Mouse (Mus musculus): Measurements from ENCODE around the gene Eno2. TPM values are rescaled to one million over a fixed set of nuclear protein-coding genes. Genes with fewer than 3 reads are reported as not detected.

Eno2 gene
- polyA plus RNA-seq (2015; fragmentation: Nextera tagmentation; extraction: Ambion mirVana): 3.5 and 4.7 TPM in 2 replicates

DNA sequence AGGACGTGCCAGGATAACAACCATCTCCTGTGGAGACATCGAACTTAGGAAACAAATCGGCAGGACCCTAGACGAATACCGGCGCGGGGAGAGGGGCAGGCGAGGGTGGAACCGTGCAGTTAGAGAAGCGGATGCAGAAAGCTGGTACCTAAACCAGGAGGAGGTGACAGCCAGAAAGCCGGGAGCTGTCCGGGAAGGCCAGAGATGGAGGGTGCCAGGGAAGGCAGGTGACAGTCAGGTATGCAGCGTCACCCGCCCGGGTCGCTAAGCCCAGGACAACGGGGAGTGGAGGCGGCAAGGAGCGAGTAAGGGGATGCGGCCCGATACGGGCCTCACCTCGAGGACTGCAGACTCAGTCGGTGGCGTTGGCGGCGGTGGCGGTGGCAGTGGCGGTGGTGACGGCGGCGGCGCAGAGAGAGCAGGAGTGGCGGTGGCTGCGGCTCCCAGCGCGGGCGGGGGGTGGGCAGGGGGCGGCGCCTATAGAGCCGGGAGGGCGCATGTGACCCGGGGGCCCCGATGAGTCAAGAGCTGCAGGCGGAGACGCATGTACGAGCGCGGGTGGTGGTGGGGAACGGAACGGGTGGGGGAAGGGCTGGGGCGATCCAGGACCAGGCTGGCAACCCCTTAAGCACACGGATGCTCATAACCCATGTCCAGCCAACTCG is at the start of gene Eno2:
Eno2 (minus strand) TSS at position 573 of the 665 bp plus-strand sequence.
- Histone ChIP-seq H3K9ac (ENCODE audit: low read length) (peak within 1 kb of the TSS; percentile 69), H3K4me1 (replicated peaks; ENCODE audit: control insufficient read depth, insufficient read depth, low read length) (peaks cover 12% of the 10 kb centered on the region; the same call in 1 of the 2 replicates), H3K36me3 (ENCODE audit: control insufficient read depth, insufficient read depth, low read length) (no peaks in the 10 kb centered on the region), H3K9me3 (ENCODE audit: control insufficient read depth, low read length) (no peaks in the 10 kb centered on the region), H3K27me3 (ENCODE audit: control insufficient read depth, insufficient read depth, low read depth, low read length) (peaks cover 3% of the 10 kb centered on the region), H3K4me2 (ENCODE audit: low read depth, low read length) (peak within 1 kb of the TSS; percentile 95), H3K4me3 (ENCODE audit: low read length) (peak within 1 kb of the TSS; percentile 56), H3K27ac (ENCODE audit: low read length) (no peak within 1 kb of the TSS)
- WGBS: 1% methylated on average over 54 of the region's 54 CpGs
- peak; percentile 79 for ATAC-seq (ENCODE audit: low read depth)

DNA sequence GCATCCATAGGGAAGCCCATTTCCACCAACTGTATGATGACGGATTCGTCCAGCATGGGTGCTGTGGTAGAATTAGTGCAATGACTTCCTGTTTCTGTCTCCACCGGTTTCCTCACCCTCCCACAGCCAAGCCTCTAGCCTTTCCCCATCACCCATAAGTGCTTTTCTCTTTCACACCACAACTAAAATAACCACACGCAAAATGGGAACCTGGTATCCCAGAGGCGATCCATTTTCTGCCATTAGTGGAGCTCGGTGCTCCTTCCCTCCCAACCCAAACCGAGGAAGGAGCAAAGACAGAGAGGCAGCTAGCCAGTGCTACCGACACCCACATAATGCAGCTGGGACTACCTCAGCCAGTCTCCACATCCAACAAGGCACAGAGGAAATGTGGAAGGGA is 48.5 kb upstream of the Eno2 start:
- no peaks in the 10 kb centered on the region for H3K9me3 ChIP-seq (ENCODE audit: control insufficient read depth, low read length)
- H3K4me3 ChIP-seq (ENCODE audit: low read length): no peak overlapping the region
- no peak overlapping the region for H3K4me2 ChIP-seq (ENCODE audit: low read depth, low read length)
- H3K9ac ChIP-seq (ENCODE audit: low read length): no peak overlapping the region
- 86% methylated on average over 8 of the region's 8 CpGs for WGBS
- H3K36me3 ChIP-seq (ENCODE audit: control insufficient read depth, insufficient read depth, low read length): peaks cover 50% of the 10 kb centered on the region
- peaks cover 11% of the 10 kb centered on the region for H3K4me1 ChIP-seq (replicated peaks; ENCODE audit: control insufficient read depth, insufficient read depth, low read length)
- H3K27me3 ChIP-seq (ENCODE audit: control insufficient read depth, insufficient read depth, low read depth, low read length): no peaks in the 10 kb centered on the region
- ATAC-seq (ENCODE audit: low read depth): no peak
- no peak overlapping the region for H3K27ac ChIP-seq (ENCODE audit: low read length)

DNA sequence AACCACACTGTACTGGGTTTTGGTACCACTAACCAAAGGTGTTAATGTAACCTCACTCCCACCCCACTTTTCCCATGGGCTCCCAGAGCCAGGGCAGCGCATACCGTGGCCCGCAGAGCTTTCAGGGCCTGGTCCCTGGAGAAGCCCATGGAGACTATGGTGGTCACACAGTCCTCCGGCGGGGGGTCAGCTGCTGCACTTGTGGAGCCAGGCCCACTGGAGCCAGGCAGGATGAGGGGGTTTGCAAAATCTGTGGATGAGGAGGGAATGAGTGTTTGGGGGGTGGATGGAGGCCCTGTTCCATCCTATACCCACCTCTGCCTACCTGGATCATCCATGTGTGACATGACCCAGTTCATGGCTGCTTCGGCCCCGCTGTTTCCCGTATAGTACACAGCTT is 48.1 kb upstream of the Eno2 start:
- H3K36me3 ChIP-seq (ENCODE audit: control insufficient read depth, insufficient read depth, low read length): peaks cover 47% of the 10 kb centered on the region
- ATAC-seq (ENCODE audit: low read depth): no peak
- H3K4me2 ChIP-seq (ENCODE audit: low read depth, low read length): no peak overlapping the region
- peaks cover 15% of the 10 kb centered on the region for H3K4me1 ChIP-seq (replicated peaks; ENCODE audit: control insufficient read depth, insufficient read depth, low read length)
- 91% methylated on average over 8 of the region's 8 CpGs for WGBS
- H3K9ac ChIP-seq (ENCODE audit: low read length): no peak overlapping the region
- no peak overlapping the region for H3K4me3 ChIP-seq (ENCODE audit: low read length)
- H3K9me3 ChIP-seq (ENCODE audit: control insufficient read depth, low read length): no peaks in the 10 kb centered on the region
- H3K27ac ChIP-seq (ENCODE audit: low read length): no peak overlapping the region
- H3K27me3 ChIP-seq (ENCODE audit: control insufficient read depth, insufficient read depth, low read depth, low read length): no peaks in the 10 kb centered on the region

DNA sequence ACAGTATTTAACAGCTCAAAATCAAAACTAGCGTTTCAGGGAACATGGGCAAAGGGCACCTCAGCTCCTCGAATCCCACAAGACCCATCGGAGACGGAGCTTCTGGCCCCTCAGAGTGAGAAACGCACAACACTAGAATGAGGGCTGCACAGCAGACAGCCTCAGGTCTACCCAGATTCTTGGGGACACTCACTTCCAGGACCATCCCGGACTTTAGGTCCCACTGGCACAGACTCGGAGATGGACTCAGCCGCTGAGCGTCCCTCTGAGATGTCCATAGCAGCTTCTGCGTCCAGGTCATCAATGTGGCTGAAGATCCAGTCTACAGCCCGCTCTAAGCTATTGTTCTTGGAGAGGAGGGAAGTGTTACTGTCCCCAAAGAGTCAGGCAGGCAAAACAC is 47.7 kb upstream of the Eno2 start:
- 90% methylated on average over 11 of the region's 11 CpGs for WGBS
- no peak for ATAC-seq (ENCODE audit: low read depth)
- H3K4me3 ChIP-seq (ENCODE audit: low read length): no peak overlapping the region

DNA sequence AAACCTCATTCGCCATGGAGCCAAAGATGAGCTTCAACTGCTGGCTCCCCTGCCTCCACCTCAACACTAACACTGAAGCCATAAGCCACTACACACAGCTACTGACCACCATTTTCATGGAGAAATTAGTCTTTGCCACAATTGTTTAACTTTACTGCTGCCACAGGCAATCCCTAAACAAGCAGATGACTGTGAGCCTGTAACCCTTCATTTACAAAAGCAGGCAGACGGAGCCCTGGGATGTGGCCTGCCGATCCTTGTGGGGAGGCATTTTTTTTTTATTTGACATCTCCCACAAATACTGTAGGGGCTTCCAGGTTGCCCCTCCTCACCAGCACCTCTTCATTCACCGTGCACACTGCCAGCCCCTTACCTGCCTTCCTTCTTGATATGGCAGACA is 47.1 kb upstream of the Eno2 start:
- Histone ChIP-seq H3K9ac (ENCODE audit: low read length) (no peak overlapping the region), H3K4me3 (ENCODE audit: low read length) (no peak overlapping the region), H3K27me3 (ENCODE audit: control insufficient read depth, insufficient read depth, low read depth, low read length) (no peaks in the 10 kb centered on the region), H3K4me1 (replicated peaks; ENCODE audit: control insufficient read depth, insufficient read depth, low read length) (peaks cover 22% of the 10 kb centered on the region), H3K27ac (ENCODE audit: low read length) (no peak overlapping the region), H3K9me3 (ENCODE audit: control insufficient read depth, low read length) (no peaks in the 10 kb centered on the region), H3K36me3 (ENCODE audit: control insufficient read depth, insufficient read depth, low read length) (peaks cover 52% of the 10 kb centered on the region), H3K4me2 (ENCODE audit: low read depth, low read length) (no peak overlapping the region)
- WGBS: 77% methylated on average over 4 of the region's 4 CpGs
- no peak for ATAC-seq (ENCODE audit: low read depth)

More for the DNA sequence above, 47.7 kb upstream of the Eno2 start:
- no peak overlapping the region for H3K4me2 ChIP-seq (ENCODE audit: low read depth, low read length)
- H3K4me1 ChIP-seq (replicated peaks; ENCODE audit: control insufficient read depth, insufficient read depth, low read length): peaks cover 19% of the 10 kb centered on the region
- no peaks in the 10 kb centered on the region for H3K9me3 ChIP-seq (ENCODE audit: control insufficient read depth, low read length)
- H3K36me3 ChIP-seq (ENCODE audit: control insufficient read depth, insufficient read depth, low read length): peaks cover 47% of the 10 kb centered on the region
- H3K27ac ChIP-seq (ENCODE audit: low read length): no peak overlapping the region
- no peaks in the 10 kb centered on the region for H3K27me3 ChIP-seq (ENCODE audit: control insufficient read depth, insufficient read depth, low read depth, low read length)
- H3K9ac ChIP-seq (ENCODE audit: low read length): no peak overlapping the region

DNA sequence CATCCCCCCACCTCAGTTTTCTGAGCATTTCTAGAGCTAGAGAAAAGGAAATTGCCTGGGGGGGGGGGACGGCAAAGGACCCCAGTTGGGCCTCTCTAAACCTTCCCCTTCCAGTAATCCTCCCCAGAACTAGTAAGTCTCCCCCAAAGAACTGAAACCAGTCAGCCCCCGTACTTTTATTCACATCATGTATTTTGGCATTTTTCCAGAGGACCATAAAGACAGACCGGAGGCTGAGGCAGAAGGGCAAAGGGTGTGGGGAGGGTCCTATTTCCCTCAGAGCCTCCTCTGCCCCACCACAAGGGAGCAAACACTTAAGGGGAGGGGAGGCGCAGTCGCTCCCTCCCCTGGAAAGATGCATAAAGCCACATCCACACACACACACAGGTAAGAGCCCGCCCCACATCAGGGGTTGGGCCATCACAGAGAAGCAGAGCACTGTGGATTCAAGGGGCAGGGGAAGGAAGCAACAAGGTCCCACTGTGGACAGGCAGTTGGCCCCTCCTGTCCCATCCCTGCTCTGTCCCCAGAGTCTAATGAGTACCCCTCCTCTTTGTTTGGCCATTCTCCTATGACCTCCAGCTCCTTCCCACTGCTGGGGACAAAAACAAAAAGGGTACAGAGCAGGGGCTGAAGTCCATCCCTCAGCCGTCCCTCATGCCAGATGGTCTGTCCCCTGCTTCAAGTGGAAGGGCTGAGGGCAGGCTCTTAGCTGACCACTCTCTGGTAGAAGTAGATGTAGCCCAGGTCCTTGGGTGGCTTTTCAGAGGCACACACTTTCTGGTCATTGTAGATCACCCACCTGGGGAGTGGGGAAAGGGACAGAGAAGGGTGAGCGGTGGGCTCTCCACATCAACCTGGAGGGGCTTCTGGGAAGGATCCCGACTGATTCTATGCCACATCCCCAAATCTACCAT is 45.6 kb upstream of the Eno2 start:
- Histone ChIP-seq H3K36me3 (ENCODE audit: control insufficient read depth, insufficient read depth, low read length) (peaks cover 43% of the 10 kb centered on the region), H3K4me3 (ENCODE audit: low read length) (no peak overlapping the region), H3K27ac (ENCODE audit: low read length) (no peak overlapping the region), H3K27me3 (ENCODE audit: control insufficient read depth, insufficient read depth, low read depth, low read length) (no peaks in the 10 kb centered on the region), H3K9ac (ENCODE audit: low read length) (no peak overlapping the region), H3K9me3 (ENCODE audit: control insufficient read depth, low read length) (no peaks in the 10 kb centered on the region), H3K4me2 (ENCODE audit: low read depth, low read length) (no peak overlapping the region), H3K4me1 (replicated peaks; ENCODE audit: control insufficient read depth, insufficient read depth, low read length) (peaks cover 26% of the 10 kb centered on the region)
- ATAC-seq (ENCODE audit: low read depth): no peak
- 62% methylated on average over 9 of the region's 9 CpGs for WGBS

DNA sequence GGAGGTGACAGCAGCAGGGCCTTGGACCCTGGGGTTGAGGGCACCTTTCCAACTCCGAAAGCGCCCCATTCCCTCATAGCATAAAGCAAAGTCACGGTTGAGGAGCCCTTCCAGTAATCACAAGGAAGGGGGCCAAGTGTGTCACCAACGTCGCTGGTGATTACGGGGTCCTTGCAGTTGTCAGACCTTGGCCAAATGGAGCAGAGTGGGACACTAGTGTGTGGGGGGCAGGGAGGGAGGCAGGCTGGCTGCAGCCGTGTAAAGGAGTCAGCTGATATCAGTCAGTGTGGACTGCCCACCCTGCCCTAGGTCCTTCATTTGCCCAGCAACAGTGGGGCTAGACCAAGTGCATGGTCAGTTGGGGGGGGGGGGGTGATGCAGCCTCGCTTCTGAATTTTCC is 45.0 kb upstream of the Eno2 start:
- Histone ChIP-seq H3K27me3 (ENCODE audit: control insufficient read depth, insufficient read depth, low read depth, low read length) (no peaks in the 10 kb centered on the region), H3K36me3 (ENCODE audit: control insufficient read depth, insufficient read depth, low read length) (peaks cover 37% of the 10 kb centered on the region), H3K9ac (ENCODE audit: low read length) (peak overlapping the region; percentile 89), H3K27ac (ENCODE audit: low read length) (peak overlapping the region; percentile 54), H3K4me3 (ENCODE audit: low read length) (peak overlapping the region; percentile 82), H3K4me2 (ENCODE audit: low read depth, low read length) (peak overlapping the region; percentile 78), H3K4me1 (replicated peaks; ENCODE audit: control insufficient read depth, insufficient read depth, low read length) (peaks cover 31% of the 10 kb centered on the region), H3K9me3 (ENCODE audit: control insufficient read depth, low read length) (no peaks in the 10 kb centered on the region)
- 27% methylated on average over 8 of the region's 8 CpGs for WGBS
- peak; percentile 24 for ATAC-seq (ENCODE audit: low read depth)

DNA sequence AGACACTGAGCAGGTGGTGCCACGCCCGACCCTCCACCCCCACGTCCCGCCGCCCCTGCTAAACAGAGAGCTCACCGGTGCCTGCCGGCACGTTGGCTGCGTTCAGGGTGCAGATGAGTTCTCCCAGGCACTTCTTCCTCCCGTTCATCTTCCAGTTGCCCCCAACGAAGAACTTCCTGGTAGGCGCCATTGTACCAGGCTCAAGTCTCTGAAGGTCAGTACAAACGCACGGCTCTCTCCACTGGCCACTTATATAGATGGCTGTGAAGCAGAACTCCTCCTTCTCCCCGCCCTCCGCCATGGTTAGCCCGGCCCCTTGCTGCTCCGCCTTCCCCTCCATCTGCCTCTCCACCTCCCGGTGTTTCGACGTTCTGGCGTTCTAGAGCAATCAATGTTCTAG is 44.5 kb upstream of the Eno2 start, which contains the start of gene Tpi1:
Tpi1 (minus strand) TSS at position 364 of the 400 bp plus-strand sequence.
- Histone ChIP-seq H3K9me3 (ENCODE audit: control insufficient read depth, low read length) (no peaks in the 10 kb centered on the region), H3K9ac (ENCODE audit: low read length) (peak within 1 kb of the TSS; percentile 89), H3K4me1 (replicated peaks; ENCODE audit: control insufficient read depth, insufficient read depth, low read length) (peaks cover 31% of the 10 kb centered on the region), H3K4me3 (ENCODE audit: low read length) (peak within 1 kb of the TSS; percentile 82), H3K27me3 (ENCODE audit: control insufficient read depth, insufficient read depth, low read depth, low read length) (no peaks in the 10 kb centered on the region), H3K27ac (ENCODE audit: low read length) (peak within 1 kb of the TSS; percentile 94), H3K4me2 (ENCODE audit: low read depth, low read length) (peak within 1 kb of the TSS; percentile 78), H3K36me3 (ENCODE audit: control insufficient read depth, insufficient read depth, low read length) (peaks cover 32% of the 10 kb centered on the region)
- peak; percentile 92 for ATAC-seq (ENCODE audit: low read depth)
- WGBS: under 1% methylated on average over 22 of the region's 22 CpGs

DNA sequence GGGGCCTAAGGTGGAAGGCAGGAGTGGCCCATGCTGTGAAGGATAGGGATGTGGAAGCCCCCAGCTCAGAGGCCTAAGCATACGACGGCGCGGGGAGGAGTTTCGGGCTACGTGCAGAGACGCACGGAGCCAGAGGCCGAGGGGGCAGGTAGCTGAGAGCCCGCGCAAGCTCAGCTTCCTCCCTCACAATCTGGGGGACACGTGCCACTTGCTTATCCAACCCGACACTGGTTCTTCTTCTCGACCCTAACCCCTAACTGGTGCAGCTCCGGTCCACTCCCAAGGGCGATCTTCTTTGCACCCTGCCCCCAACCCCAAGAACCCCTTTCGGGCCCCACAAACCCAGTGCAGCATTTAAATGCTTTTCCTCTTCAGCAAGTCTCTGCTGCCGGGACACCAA is 44.0 kb upstream of the Eno2 start:
- peak overlapping the region; percentile 78 for H3K4me2 ChIP-seq (ENCODE audit: low read depth, low read length)
- H3K9ac ChIP-seq (ENCODE audit: low read length): peak overlapping the region; percentile 89
- ATAC-seq (ENCODE audit: low read depth): peak; percentile 66
- H3K4me1 ChIP-seq (replicated peaks; ENCODE audit: control insufficient read depth, insufficient read depth, low read length): peaks cover 31% of the 10 kb centered on the region
- H3K27me3 ChIP-seq (ENCODE audit: control insufficient read depth, insufficient read depth, low read depth, low read length): no peaks in the 10 kb centered on the region
- peak overlapping the region; percentile 94 for H3K27ac ChIP-seq (ENCODE audit: low read length)
- peak overlapping the region; percentile 82 for H3K4me3 ChIP-seq (ENCODE audit: low read length)
- H3K9me3 ChIP-seq (ENCODE audit: control insufficient read depth, low read length): no peaks in the 10 kb centered on the region
- peaks cover 27% of the 10 kb centered on the region for H3K36me3 ChIP-seq (ENCODE audit: control insufficient read depth, insufficient read depth, low read length)
- 1% methylated on average over 18 of the region's 18 CpGs for WGBS
